Mouse (Mus musculus) hindlimb bud, embryonic 11.5 days (tissue): ENCODE measurements around the gene Stac2.

Experiments
- DNase-seq: peaks from one replicate; pipeline ENCODE4 v3.0.0-alpha.2; 2012; ENCODE audit warnings: low read depth, low spot score; ENCODE audit errors: extremely low spot score

Gene Stac2

GRCm38 (mm10) chr11:97998898-97999608 lies 54.2 kb downstream of the Stac2 start:
- no peak for DNase-seq

DNA sequence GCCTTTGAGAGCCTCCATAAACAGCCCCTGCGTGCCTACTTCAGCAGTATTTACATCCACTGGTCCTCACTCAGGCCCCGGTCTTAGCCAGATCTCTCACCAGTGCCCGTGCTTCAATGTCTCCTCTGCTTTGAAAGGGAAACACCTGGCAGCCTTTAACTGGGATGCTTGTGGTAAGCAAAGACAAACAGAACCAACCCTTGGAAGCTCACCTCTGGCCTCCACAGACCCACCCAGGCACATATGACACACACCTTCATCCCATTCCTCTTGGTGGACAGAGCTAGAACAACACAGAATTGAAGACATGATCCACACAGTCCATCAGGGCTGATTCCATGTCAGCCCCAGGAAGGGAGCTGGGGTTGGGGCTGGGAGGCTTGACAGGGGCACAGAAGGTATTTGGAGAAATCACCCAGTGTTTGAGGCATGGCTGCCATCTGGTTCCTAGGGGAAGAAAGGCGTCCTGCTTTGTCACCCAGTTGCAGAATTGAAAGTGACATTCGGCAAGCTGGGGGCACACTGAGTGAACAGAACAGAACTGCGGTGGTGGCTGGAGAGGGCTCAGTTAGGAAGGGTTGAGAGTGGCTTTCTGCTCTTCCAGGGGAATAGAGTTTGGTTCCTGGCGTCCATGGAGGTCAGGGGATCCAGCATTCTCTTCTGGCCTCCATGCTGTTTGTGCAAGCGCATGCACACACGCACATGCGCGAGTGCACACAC lies 55.0 kb downstream of the Stac2 start:
- no peak for DNase-seq

DNA sequence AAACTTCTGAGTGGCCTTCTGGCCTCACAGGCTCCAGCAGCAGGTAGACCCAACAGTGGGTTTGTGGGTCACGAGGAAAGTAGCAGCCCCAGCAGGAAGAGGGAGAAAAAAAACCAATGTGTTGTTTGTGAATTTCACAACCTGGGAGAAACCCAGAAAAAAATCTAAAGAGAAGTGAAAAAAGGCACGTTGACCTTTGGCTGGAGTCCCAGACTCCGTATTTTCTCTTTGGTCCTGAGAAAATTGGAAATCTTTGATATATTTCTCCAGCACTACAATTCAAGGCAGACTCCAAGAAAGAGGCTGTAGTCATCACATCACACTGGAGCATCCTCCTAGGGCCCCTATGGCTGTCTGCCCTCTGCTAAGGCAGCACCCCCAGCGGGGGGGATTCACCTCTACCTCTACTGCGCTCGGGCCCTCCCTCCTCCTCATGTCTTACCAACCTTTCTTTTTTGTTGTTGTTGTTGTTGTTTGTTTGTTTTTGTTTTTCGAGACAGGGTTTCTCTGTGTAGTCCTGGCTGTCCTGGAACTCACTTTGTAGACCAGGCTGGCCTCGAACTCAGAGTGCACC lies 55.8 kb downstream of the Stac2 start:
- no peak for DNase-seq

DNA sequence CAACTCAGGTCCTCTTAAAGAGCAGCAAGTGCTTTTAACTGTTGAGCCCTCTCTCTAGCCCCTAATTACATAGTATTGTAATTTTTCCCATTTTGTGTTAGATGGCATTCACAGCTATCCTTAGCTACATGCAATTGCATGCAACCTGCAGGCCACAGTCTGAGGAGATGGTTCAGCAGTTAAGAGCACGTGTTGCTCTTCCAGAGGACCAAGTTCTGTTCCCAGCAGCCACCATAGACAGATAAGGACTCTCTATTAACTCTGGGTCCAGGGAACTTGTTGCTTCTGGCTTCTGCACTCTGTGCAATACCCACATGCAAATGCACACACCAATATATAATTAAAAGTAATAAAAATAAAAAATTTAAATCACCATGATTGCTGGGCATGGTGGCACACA lies 56.6 kb downstream of the Stac2 start:
- no peak for DNase-seq

DNA sequence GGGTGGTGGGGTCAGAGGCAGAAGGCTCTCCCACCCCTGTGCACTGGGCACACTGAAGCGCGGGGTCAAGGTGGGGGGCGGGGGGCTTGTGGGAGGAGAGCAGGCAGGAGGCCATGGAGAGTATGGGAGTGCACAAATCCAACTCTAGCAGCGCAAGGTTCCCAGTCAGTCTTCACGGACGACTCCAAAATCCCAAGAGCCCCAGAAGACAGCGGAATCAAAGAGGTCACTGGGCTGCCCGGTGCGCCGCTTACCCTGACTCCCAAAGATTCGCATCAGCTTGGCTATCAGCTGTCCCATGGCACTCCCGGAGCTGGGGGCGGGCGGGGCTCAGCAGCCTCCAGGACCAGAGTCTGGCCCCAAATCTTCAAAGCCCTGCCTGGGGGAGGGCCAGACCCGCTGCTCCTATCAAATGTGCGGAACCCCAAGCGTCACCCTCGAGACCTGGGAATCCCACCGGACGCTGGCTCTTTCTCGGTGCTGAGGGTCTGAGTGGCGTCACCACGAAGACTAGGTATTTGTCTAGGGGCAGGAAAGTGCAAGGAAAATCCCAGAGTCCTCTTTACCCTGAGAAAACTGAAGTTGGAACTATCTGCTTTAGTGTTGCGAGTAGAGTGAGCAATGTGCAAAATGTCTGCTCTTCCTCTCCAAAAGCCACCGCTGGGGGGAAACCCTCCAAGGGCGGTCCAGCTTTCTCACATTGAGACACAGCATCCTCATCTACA lies 57.5 kb downstream of the Stac2 start, which contains the start of gene Arl5c:
Gene Arl5c (minus strand): TSS at position 618 of the 725 bp plus-strand sequence.
- DNase-seq, result no peak

GRCm38 (mm10) chr11:97994539-97995100 lies 58.6 kb downstream of the Stac2 start:
- DNase-seq, result no peak

DNA sequence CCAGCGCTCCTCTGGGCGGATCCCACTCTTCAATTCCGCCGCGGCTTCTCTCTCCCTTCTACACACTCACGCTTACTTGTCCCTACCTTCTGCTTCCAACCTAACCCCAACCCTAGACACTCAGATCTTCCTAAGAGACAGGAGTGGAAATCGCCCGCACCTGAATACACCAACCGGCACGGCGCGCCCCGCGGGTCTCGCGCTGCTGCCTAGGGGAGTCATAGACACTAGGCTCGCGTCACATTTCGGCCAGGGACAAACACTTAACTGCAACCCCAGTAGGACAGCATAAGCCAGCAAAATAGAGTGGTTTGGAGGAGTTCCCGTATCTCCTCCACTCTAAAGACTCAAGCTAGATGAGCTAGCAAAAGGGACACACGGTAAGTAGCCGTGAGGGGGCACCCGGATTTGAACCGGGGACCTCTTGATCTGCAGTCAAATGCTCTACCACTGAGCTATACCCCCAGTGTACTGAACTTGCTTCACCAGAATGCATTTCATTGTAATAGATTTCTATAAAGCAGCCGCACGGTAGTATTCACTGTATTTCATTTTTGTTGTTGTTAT lies 64.6 kb downstream of the Stac2 start:
- peak; percentile 93 for DNase-seq

DNA sequence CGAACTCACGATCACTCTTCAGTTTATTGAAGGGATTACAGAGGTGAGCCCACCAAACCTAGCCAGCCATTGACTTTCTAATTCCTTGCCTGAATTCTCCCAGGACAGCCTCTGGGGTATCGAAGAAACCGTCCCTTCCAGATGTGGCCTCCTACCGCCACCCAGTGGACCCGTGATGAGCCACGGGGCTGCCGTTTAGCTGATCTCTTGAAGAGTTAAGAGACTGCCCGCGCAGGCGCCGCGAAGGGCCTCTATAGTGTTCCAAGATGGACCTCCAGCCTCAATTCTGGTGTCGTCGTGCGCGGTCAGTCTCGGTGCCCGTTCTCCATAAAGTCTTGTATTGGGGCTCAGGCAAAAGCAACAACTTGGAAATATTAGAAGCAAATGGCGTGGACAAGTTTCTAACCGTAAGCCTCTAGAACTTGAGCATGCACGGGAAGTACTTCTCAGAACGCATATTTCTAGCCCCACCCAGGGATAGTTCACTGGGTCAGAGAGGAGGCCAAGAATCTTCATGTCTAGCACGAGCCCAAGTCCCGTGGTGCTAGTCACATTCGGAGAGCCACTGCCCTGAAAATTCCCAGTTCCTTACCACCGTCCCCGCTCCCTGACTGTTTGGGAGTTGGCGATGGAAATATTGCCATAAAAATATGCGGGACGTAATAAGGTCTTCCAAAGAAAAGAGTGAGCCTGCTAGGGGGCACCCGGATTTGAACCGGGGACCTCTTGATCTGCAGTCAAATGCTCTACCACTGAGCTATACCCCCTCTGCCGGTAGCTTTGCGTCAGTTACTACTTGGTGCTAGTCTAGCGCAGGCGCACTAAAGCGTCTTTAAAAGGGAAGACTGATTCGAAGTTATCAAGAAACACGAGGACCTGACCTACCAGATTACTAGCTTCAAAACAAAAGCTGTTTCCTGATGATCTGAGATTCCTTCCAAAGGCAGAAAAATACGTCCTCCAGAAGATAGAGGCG lies 65.4 kb downstream of the Stac2 start:
- DNase-seq, result peak; percentile 92

- no peak for DNase-seq
Observed at GRCm38 (mm10) chr11:97986738-97987465, 66.4 kb downstream of the Stac2 start.
